Mouse (Mus musculus): ENCODE data around the gene Tmem163.

Gene Tmem163

DNA sequence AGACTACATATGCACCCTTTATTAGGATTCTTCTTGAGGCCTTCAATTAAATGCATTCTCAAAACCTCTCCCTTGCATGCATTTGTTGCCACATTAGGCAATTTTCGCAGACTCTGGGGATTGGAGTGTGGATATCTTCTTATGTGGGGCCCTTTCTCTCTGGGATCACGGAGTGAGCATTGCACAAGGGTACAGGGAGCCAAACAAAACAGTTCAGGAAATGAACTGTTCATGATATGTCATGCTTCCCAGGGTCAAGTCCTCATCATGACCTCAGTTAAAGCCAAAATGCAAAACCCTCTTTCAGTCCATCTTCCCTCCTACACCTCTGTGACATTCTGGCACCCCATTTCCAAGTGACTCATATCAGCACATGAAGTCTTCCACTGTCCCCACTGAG, 27.8 kb downstream of the Tmem163 start:
- DNase-seq (ENCODE audit: low read depth, low spot score), result no peak

DNA sequence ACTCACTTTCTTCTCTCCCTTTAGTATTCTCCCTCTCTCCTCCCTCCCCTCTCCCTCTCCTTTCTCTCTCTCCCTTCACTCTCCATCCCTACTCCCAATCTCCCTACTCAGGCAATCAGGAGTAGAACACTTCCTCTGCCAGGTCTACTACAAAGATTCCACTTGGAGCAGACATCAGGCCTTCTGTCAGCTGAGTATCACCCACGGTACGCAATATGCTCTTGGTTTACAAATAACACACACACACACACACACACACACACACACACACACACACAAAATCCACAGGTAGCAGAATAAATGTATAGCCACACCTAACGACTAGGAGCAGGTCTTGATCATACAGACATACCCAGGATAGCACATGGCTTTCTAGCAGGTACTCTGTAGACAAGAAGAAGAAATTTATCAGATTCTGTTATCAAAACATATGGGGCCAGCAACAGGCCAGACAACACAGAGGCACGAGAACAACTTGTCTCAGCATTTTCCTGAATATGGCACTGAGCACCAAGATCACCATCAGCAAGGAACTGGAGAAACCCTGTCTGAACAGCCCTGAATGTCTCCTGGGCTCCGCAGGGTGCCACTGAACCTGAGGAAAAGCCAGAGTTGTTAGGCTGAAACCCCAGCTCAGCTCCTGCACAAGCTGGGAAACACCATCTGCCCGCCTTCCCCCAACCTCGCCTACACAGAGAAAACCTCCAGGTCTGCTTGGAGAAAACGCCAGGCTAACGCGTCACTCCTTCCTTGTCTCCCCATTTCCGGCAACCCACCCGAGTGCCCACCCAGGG, 36.2 kb downstream of the Tmem163 start:
- no peak for DNase-seq (ENCODE audit: low read depth, low spot score)

DNA sequence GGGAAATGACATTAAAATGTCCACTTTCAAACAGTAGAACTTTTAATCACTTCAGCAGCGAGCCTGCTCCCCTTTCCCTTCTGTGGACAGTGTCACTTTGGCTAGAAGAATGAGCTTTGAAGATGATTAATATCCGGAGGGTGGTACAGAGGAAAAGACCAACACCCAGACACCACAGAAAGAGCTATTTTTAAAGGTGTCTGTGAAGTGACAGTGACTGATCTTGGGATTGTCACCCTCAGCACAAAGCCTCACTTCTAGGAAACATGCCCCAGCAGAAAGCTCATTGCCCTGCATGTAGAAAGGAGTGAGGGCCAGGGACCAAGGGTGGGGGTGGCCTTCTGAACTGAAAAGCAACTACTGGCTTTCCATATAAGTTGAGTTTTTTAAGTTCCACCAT, 41.4 kb downstream of the Tmem163 start:
- no peak for DNase-seq (ENCODE audit: low read depth, low spot score)

DNA sequence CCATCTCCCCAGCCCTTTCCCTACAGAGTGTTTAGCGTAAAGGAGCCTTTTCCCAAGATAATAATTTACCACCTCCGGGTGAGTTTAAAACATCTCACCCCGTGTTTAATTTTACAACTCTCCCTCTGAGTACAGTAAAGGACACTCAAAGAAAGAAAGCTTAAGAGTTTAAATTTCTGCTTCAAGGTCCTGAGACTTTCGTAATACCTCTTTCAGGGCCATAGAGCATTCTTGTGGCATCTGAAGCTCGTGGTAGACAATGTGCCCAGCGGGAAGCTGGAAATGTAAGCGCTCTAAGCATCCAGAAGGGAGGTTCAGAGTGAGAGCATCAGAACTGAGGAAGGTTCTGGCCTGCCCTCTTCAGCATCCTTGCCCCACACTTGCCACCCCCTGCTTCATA, 52.2 kb downstream of the Tmem163 start:
- no peak for DNase-seq (ENCODE audit: low read depth, low spot score)

DNA sequence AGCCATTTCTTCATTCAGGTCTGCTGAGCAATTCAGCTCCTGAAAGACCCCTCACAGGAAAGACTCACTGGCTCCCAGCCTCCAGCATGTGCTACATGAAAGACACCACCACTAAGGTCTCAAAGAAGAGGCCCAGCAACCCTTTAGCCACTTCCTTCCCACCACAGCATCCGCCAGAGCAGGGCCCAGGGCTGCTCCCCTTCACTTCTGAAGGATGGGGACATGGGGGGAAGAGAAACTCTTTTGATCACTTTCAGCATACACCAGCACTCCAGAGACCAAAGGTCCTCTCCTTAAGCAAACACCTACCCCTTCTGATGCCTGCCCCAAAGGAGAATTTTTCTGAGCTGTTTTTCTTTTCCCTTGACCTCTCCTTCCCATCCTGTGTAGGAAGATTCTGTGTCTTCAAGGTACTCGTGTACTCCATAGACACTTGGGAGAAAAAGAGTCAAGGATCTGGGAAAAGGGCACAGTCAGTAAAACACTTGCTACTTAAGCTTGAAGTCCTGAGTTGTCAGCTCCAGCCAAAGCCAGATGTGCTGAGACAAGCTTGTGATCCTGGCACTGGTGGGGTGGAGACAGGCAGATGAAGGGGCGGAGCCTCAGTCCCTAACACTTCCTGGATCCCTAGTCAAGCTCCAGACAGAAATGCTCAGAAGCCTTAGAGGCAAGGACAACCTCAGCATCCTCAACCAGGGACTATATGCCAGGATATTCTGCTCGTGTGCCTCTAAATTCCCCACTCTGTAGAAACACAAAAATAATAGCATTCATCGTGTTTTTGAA, 53.6 kb downstream of the Tmem163 start:
- no peak for DNase-seq (ENCODE audit: low read depth, low spot score)

DNA sequence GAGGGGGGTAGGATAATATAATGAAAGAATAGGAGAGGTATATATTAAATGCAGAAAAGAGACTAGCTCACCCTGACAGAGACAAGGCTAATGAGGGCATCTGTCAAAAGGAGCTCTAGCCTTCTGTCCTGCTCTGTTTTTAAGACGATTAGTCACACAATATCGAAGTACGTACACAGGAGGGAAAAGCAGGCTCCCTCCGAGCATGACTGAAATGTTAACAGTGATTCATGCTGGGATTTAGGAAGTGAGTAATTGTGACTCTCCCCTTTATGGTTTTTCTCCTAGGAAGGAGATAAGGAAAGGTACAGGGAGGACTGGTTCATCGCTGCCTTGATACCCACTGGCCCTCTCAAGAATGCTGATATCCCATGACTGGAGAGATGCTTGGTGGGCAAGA, 57.0 kb downstream of the Tmem163 start:
- no peak for DNase-seq (ENCODE audit: low read depth, low spot score)

DNA sequence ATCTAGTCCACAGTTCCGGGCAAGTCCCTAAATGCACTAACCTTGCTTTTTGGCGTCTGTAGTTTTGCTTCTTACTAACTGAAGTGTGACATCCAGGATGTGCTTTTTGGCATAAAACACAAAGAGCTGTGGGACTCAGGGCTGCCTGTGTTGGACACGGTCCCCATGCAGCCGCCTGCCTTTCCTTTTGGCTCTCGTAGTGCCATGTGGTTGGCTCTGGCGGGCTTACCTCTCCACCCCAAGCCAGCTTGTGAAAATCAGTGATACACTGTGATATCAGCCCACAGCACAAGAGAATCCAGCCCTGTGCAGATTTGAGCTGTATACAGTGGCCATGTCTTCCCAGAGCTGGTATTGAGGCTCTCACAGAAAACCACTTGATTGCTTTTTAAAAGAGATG, 60.3 kb downstream of the Tmem163 start:
- no peak for DNase-seq (ENCODE audit: low read depth, low spot score)

DNA sequence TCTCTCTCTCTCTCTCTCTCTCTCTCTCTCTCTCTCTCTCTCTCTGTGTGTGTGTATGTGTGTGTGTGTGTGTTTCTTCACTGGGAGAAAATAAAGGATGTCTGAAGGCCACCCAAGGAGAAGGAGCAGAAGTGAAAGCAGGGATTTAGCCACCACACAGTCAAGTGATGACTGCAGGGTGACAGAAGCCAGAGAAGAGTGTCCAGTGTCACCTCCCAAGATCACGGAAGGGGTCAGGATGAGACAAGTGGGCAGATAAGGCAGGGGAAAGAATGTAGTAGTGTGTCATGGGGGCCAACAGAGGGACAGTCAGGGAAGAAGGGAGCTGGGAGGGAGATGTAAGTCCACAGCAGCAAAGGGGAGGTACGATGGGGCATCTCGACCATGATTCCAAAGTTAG, 69.0 kb downstream of the Tmem163 start:
- no peak for DNase-seq (ENCODE audit: low read depth, low spot score)

DNA sequence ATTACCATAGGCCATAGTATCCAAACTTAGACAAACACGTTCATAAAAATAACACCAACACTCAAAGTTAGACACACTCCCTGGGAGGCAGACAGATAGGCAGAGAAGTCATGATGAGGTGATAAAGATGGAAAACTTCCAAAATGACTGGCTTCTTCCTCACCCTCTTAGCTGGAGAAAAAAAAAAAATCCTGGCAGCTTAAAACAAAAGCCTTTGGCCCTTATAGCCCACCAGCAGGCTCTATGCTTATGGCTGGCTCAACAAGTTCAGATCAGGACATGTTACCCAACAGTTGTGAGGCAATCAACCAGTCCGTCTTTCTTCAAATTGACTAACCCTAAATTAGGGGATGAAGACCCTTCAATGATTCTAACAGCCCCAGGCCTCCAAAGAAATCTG, 69.5 kb downstream of the Tmem163 start:
- DNase-seq (ENCODE audit: low read depth, low spot score), result no peak

DNA sequence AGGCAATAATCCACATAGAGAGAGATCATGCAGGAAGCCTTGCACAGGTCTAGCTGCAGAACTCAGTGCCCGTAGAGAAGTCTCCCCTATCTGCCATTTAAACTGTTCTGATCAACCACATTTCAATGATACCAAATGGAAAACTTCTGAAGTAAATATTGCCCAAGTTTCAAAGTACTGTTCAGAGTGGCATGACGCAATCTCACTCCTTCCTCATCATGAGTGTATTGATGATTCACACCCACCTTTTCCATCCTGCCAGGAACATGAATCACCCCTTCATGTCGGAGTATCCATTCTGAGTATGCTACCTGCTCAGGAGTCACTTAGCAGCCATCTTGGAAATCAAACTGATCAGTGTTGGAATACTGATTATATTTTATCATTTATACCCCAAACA, 71.0 kb downstream of the Tmem163 start:
- no peak for DNase-seq (ENCODE audit: low read depth, low spot score)

DNA sequence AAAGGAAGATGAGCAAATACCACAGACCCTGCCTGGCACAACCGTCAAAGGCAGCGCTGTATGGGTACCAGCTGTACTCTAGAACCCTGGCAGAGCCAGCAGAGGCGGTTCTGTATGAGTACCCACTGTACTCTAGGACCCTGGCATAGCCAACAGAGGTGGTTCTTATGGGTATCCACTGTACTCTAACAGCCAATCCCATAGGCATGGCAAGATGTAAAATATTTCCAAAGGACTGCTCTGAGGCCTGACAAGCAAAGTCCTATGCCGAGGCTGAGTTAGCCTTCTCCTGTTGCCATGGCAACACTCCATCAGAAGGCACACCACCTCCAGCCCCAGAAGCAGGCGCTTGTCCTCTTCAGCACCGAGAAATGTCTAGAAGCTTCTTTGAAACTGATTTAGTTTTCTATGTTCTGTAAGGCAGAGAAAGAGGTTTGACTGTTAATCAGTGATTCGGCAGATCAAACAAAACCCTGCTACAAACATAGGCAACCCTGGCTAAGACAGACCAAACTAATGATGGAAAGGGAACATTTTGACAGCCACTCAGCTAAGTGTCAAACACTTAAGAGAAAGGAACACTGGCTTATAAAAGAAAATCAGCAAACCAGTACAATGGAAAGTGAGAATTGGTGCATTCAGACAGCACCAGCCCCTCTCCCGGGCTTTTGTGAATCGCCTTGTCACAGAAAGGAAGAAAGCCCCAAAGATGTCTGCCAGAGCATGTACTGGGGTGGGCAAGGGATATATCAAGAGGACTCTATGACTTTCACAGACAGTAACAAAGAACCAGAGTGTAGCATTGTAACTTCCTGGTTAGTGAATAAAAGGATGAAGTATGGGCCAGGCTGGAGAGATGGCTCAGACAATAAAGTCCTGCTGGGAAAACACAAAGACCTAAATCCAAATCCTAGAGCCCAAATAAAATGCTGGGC, 75.4 kb downstream of the Tmem163 start:
- DNase-seq (ENCODE audit: low read depth, low spot score), result no peak

DNA sequence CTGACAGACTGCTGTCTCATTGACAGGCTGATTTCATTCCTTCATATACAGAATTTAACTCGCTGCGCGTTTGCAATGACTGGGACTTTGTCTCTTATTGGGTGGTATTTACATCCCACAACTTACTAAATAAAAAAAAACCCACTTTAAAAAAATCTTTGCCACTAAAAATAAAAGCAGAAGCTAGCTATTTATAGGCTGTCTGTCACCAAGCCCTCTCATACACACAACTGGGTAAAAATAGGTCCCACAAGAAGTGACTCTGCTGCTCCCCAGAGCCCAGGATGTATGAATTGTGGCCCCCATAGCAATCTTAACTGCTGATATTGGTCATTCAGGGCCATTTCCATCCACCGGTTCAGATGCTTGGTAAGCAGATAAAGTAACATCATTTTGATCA, 83.2 kb downstream of the Tmem163 start:
- no peak for DNase-seq (ENCODE audit: low read depth, low spot score)

DNA sequence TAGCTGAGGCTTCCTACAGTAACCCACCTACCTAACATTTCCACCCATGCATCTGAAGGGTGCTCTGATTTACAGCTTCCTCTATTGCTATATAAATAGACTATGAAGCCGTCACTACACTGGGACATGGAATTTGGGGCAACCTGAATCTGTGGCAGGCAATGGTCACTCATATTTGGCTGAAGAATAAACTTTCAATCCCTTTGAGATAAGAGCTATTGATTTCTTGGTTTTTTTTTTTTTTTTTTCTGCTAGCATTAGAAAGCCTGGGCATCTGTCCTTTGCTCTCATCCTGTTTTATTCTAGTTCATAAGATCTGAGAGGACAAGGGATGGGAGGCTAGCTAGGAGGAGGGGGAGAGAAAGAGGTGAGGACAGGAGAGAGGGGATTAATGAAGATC, 83.6 kb downstream of the Tmem163 start:
- no peak for DNase-seq (ENCODE audit: low read depth, low spot score)

DNA sequence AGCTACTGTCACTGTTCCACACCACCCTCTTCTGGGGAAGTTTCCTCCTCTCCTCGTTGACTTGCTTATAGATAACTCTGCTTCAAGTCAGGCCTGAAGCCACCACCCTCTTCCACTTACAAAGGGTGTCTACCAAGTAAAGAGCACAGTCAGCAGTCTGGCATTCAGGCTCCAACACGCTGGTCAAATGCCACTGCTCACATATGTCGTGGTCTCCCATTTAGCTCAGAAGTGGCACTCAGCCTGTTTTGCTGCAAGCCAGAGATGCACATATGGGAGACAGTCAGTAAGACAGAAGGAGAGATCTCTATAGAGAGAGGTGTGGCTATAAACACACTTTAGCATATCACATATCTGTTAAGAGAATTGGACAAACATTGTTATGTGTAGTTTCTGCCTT, 89.8 kb downstream of the Tmem163 start:
- DNase-seq (ENCODE audit: low read depth, low spot score), result no peak

DNA sequence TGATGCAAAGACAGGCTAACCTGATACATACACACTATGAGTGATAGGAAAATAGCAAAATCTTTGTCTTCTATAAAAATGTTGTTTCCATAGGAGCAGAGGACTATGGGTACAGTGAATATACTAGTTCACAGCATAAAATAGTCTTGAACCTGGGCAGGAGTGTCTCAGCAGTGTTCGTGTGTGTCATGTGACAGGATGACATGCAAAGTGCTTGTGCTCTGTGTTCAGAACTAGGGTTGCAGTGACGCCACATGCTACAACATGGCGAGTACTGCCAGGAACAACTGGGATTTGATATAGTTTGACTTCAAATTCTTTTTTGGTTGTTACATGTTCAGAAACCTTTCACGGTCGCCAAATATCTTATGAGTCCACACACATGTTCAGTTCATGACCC, 92.3 kb downstream of the Tmem163 start:
- no peak for DNase-seq (ENCODE audit: low read depth, low spot score)

DNA sequence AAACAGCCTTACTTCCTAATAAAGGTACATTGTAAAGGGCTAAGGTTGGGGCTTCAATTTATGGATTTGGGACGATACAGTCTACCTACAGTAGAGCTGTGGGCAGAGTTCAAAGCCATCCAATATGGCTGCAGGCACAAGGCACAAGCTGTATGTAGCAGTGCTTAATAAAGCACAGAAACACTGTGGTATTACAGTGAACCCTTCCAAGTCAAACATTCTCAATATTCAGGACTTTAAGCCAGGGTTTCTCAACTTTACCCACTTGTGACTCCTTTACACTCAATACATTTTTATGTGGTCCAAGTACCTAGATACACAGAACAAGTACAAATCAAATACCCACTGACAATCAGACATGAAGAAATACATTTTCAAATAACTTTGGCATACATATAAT, 93.2 kb downstream of the Tmem163 start:
- no peak for DNase-seq (ENCODE audit: low read depth, low spot score)

DNA sequence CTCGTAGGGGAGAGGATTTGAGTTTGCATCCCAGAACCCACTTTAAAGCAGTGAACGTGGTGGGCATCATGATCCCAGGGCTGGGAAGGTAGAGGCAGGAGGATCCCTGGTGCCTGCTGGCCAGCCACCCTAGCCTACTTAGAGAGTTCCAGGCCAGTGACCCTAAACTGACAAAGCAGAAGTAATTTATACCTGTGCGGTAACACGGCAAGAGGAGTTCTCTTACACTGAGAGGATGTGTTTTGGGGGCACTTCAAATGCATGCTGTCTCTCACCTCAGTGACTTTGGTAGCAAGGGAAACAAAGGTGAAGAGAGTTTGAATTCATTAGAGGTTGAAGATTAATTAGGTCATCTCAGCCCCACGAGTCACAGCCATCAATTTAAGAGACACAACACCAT, 101.4 kb downstream of the Tmem163 start:
- DNase-seq (ENCODE audit: low read depth, low spot score), result no peak

DNA sequence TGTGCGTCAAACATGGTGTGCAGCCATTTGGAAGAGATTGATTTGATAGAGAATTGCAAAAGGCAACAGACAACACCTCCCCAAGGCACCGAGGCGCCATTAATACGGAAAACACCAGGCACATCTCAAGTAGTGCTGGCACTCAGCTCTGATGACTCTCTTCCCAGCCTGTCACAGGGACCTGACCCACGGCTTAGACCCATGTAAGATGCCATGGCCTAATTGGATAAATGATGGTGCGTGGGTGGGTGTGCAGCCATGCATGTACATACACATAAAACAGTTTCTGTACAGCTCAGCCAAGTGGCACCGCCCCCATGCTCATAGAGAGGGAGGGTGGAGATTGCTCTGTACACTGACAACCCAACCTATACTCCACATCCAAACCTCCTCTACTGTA, 102.3 kb downstream of the Tmem163 start:
- DNase-seq (ENCODE audit: low read depth, low spot score), result no peak

DNA sequence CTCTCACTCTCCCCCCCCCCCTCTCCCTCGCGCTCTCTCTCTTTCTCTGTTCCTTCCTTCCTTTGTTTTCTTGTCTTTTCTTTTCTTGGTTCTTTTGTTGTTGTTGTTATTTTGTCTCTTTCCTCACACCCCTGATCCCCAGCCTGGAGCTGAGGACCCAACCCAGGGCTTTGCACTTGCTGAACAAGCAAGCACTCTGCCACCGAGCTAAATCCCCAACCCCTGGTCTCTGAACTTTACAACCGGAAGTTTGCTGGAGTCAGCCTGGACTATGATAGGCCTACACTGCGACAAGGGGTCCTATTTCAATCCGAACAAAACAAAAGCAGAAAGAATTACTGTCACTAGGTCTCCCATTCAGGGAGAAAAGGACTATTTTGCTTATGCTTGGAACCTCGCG, 102.8 kb downstream of the Tmem163 start:
- no peak for DNase-seq (ENCODE audit: low read depth, low spot score)

DNA sequence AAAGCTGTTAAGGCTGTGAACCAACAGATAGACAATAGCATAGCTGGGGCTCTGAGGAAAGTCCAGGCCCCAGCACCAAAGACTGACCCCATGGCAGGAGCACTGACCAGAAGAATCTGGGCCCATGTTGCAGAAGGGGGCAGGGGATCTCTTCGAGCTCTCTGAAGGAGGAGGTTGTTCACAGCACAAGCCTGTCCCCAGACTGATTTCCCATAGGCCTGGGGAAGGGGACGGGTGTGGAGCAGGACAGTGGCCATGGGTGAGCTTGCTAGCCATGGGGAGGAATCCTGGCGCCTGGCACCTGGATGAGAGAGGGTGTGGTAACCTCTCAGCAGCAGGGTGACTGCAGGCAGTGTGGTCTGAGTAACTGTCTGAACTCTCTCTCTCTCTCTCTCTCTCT, 103.2 kb downstream of the Tmem163 start:
- DNase-seq (ENCODE audit: low read depth, low spot score), result no peak

DNA sequence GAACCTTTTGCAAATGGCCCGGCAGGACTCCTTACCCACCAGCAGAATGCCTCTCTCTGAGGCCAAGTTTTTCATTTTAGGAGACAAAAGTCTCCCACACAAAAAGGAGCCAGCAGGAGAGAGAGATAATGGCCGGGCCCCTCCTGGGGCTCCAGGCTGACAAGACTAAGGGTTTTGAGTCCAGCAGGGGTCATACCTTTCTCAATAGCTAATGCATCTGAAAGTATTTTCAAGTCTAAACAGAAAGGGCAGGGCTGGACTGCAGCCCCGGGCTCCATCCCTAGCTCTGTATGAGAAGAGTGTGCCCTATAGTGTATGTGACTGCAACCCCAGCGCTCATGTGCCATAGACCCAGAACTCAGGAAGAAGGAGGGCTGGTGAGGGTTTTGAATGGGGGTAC, 103.7 kb downstream of the Tmem163 start:
- DNase-seq (ENCODE audit: low read depth, low spot score), result no peak

DNA sequence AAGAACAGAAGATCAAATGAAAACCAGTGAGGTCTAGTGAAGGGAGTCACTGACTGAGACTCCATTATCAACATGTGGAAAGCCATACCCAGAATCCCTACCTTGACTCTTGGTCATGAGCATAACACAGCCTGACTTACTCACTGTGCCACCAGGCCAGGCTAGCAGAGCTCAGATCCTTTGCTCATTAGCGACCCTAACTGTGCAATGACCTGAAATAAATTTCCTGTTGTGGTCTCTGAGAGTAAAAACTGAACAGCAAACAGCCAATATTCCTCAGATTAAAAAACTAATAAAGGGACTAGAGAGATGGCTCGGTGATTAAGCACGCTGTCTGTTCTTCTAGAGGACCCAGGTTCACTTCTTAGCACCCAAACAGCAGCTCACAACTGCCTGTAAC, 106.2 kb downstream of the Tmem163 start:
- no peak for DNase-seq (ENCODE audit: low read depth, low spot score)
